Mouse (Mus musculus) stomach, postnatal 0 days (tissue): ENCODE measurements around the gene Ppbp. TPM values are rescaled to one million over a fixed set of nuclear protein-coding genes. Genes with fewer than 3 reads are reported as not detected.
"Not testable (repeated sequence)": the region's sequence is repeated elsewhere in the genome, so short reads cannot be mapped to it uniquely, and the experiment has no call there.

Experiments
- ATAC-seq: fragments of 200-750 bp; cut with Nextera tagmentation; 2 replicates; pipeline ENCODE4 v1.8.0; 2017; ENCODE audit not compliant: low FRiP score, low TSS enrichment
- DNase-seq: peaks from one replicate; pipeline ENCODE4 v3.0.0-alpha.2; 2016; ENCODE audit warnings: low spot score
- H3K27ac ChIP-seq: fragments of 300-500 bp; sonication (generic); replicated peaks from 2 replicates; pipeline ENCODE4 v1.5.1; 2014; ENCODE audit warnings: mild to moderate bottlenecking, control low read depth
- H3K27me3 ChIP-seq: fragments of 300-500 bp; sonication (generic); 2 replicates; pipeline ENCODE4 v1.6.1; 2014; ENCODE audit warnings: low read length; ENCODE audit not compliant: control insufficient read depth, insufficient read depth
- H3K36me3 ChIP-seq: fragments of 300-500 bp; sonication (generic); 2 replicates; pipeline ENCODE4 v1.6.1; 2014; ENCODE audit warnings: low read length, mixed read lengths; ENCODE audit not compliant: control insufficient read depth, insufficient read depth
- H3K4me1 ChIP-seq: fragments of 300-500 bp; sonication (generic); replicated peaks from 2 replicates; pipeline ENCODE4 v1.6.1; 2014; ENCODE audit warnings: antibody characterized with exemption; ENCODE audit not compliant: control insufficient read depth, insufficient read depth
- H3K4me2 ChIP-seq: fragments of 300-500 bp; sonication (generic); replicated peaks from 2 replicates; pipeline ENCODE4 v1.6.1; 2014; ENCODE audit warnings: low read depth, mild to moderate bottlenecking, control low read depth, moderate library complexity
- H3K4me3 ChIP-seq: fragments of 300-500 bp; sonication (generic); 2 replicates; pipeline ENCODE4 v1.5.1; 2014; ENCODE audit warnings: low read depth, low read length, control low read depth
- H3K9ac ChIP-seq: fragments of 300-500 bp; sonication (generic); 2 replicates; pipeline ENCODE4 v1.6.1; 2014; ENCODE audit warnings: mild to moderate bottlenecking, low read length, control low read depth, mixed read lengths
- H3K9me3 ChIP-seq: fragments of 300-500 bp; sonication (generic); 2 replicates; pipeline ENCODE4 v1.6.1; 2016; ENCODE audit warnings: low read length; ENCODE audit not compliant: control insufficient read depth
- CTCF ChIP-seq: IDR thresholded peaks from 2 replicates; pipeline ENCODE4 v1.5.1; 2016; ENCODE audit warnings: antibody characterized with exemption, low read depth, mild to moderate bottlenecking, moderate library complexity
- EP300 ChIP-seq: optimal IDR thresholded peaks from 2 replicates; pipeline ENCODE3; 2016; ENCODE audit warnings: antibody characterized with exemption
- WGBS: fragments of 180-500 bp; shearing (Covaris S2); extraction: QIAGEN DNeasy Blood & Tissue Kit; methylation state at CpG from one replicate; pipeline ENCODE4 v1.1.7; 2014; 5-methylcytosine and 5-hydroxymethylcytosine counted together
- polyA plus RNA-seq: library from polyadenylated mRNA; unstranded; fragments of >200 nt; fragmentation: Nextera tagmentation; extraction: Ambion mirVana; gene quantifications from 2 replicates; pipeline ENCODE4 v1.2.1, GENCODE M21; 2015

Ppbp gene
- polyA plus RNA-seq, 1 experiment from 2014 or later: 4.4 TPM

DNA sequence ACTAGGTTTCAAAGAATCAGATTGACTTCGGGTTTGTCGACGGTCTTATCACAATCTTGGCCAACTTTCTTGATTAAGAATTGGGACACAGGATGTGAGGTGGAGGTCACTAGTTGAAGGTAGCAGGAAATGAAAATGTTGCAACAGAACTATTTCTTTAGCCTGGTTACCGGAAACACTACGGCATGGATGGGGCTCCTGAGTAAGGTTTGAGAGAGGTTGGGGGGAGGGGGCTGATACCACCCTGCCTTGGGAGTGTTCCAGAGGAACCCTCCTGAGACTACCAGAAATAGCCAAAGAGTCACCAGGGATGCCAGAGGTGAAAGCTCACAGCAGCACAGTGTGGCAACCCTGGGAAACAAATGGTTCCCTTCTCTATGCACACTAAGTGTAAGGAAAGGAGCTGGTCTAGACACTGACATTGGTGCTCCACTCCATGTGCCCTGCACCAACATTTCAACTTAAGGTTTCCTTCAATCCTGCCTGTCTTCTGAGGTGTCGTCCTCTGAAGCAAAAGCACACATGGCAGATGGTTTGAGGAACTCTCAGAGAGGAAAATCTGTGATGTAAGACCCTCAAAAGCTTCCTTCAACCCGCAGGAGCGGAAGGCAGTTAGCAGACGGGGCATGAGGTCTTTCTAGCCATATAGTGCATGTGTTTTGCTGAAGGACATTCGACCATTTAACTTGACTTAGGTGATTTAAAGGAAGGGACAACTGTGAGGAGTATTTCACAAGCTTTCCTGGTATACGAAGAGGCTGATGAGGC lies 21.2 kb downstream of the Ppbp start:
- H3K4me3 ChIP-seq: no peak overlapping the region
- ATAC-seq (no peak), DNase-seq (no peak)
- no peaks in the 10 kb centered on the region for H3K4me1 ChIP-seq
- H3K27ac ChIP-seq: no peak overlapping the region
- TF ChIP-seq EP300 (no peak), CTCF (no peak)
- WGBS: 70% methylated on average over 11 of the region's 11 CpGs
- no peaks in the 10 kb centered on the region for H3K27me3 ChIP-seq
- H3K36me3 ChIP-seq: no peaks in the 10 kb centered on the region
- no peaks in the 10 kb centered on the region for H3K9me3 ChIP-seq
- H3K9ac ChIP-seq: no peak overlapping the region
- no peak overlapping the region for H3K4me2 ChIP-seq

DNA sequence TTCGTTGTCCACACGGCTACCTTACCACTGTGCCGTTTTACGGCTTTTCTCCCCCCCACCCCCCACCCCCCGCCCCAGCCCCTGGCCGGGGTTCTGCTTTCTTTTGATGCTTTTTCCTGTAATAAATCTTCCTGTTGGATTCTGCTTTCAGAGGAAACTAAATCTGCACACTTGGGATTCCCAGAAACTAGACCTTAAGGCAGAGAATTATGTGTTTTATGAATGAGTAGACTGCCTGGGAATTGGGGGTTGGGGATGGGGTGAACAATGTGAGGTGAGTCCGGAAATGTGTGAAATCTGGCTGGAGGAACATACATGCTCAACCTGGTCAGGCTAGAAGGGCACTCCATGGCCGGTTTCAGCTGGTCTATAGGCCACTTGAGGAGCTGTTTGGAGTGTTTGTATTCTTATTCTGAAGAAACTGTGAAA lies 21.8 kb downstream of the Ppbp start:
- Histone ChIP-seq H3K4me1 (no peaks in the 10 kb centered on the region), H3K4me3 (no peak overlapping the region), H3K27me3 (no peaks in the 10 kb centered on the region), H3K27ac (no peak overlapping the region), H3K9ac (no peak overlapping the region), H3K4me2 (no peak overlapping the region), H3K9me3 (no peaks in the 10 kb centered on the region), H3K36me3 (no peaks in the 10 kb centered on the region)
- 51% methylated on average over 8 of the region's 8 CpGs for WGBS
- TF ChIP-seq EP300 (no peak), CTCF (no peak)
- DNase-seq (no peak), ATAC-seq (no peak)

DNA sequence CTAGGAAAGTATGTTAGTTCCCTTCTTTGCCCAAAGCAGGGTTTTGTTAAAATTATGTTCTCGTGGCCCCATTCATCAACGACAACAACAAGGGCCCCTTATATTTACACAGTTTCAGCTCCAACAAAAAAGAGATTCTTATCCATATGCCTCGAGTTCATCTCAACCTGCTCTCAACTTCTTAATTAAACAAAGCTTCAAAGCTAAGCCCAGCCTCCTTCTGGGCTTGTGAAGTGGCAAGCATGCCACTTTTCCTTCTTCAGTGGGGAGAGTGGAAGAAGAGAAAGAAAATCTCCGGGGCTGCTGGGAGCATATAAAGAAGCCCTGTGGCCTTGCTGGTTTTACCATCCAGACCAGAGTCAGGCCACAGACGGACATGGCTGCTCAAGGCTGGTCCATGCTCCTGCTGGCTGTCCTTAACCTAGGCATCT lies 25.9 kb downstream of the Ppbp start, which contains the start of gene Cxcl15:
Cxcl15 (plus strand) TSS at position 340 of the 431 bp plus-strand sequence.
- H3K4me1 ChIP-seq: no peaks in the 10 kb centered on the region
- DNase-seq (peak; percentile 18), ATAC-seq (no peak)
- H3K27ac ChIP-seq: no peak within 1 kb of the TSS
- no peak within 1 kb of the TSS for H3K9ac ChIP-seq
- TF ChIP-seq EP300 (no peak), CTCF (no peak)
- 35% methylated on average over 5 of the region's 5 CpGs for WGBS
- no peaks in the 10 kb centered on the region for H3K27me3 ChIP-seq
- no peaks in the 10 kb centered on the region for H3K36me3 ChIP-seq
- no peak within 1 kb of the TSS for H3K4me3 ChIP-seq
- no peak within 1 kb of the TSS for H3K4me2 ChIP-seq
- no peaks in the 10 kb centered on the region for H3K9me3 ChIP-seq

DNA sequence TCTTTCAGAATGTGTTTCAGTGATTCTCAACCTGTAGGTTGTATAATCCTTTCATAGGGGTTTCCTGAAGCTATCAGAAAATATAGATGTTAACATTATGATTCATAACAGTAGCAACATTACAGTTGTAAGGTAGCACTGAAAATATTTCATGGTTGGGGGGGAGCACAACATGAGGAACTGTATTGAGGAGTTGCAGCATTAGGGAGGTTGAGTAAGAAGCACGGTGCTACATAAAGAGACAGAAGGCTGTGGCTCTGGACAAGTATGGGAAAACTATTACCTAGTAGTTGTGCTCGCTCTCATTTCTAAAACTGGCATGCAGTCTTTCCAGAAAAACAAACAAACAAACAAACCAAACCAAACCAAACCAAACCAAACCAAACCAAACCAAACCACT lies 27.1 kb downstream of the Ppbp start:
- not testable (repeated sequence) for H3K9me3 ChIP-seq, H3K36me3 ChIP-seq, H3K27ac ChIP-seq, H3K4me3 ChIP-seq, ATAC-seq, H3K4me2 ChIP-seq, H3K27me3 ChIP-seq, H3K4me1 ChIP-seq, DNase-seq, H3K9ac ChIP-seq
- 86% methylated on average over 2 of the region's 2 CpGs for WGBS

DNA sequence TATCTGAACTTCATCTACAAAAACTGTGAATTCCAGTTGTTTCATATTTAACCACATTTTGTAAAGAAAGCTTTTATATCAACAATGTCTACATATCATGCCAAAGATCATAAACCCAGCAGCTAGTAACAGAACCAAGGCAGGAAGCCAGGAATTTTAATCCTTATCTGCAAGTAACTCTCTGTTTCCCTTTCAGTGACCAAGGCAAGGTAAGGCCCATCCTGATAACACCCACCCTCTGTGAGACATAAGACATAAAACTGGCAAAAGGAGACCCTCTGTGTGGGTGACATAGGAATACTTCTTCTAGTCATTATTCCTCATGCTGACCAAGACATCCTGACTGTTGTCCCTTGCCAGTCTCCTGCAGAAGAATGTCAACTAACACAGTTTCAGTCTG lies 36.3 kb downstream of the Ppbp start:
- Histone ChIP-seq H3K9ac (no peak overlapping the region), H3K4me1 (no peaks in the 10 kb centered on the region), H3K36me3 (no peaks in the 10 kb centered on the region), H3K27ac (no peak overlapping the region), H3K9me3 (no peaks in the 10 kb centered on the region), H3K4me3 (no peak overlapping the region), H3K27me3 (no peaks in the 10 kb centered on the region), H3K4me2 (no peak overlapping the region)
- TF ChIP-seq EP300 (no peak), CTCF (no peak)
- DNase-seq (no peak), ATAC-seq (no peak)

DNA sequence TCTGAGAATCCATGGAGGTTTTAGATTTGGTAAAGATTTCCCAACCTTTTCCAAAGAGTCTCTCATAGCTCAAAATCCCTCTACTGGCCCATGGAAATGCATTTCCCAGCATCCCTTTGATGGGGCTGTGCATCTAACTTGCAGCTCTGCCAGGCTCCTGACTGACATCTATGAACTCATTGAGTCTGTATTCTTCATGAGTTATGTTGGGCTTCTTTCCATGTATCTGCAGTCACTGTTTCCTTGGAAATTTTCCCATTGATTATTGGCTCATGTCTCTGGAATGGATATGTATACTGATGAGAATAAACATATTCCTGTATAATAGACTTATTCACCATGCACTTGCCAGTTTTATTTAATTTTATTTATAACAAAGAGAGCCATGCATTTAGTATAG lies 37.7 kb downstream of the Ppbp start:
- ATAC-seq (no peak), DNase-seq (no peak)
- Histone ChIP-seq H3K9ac (no peak overlapping the region), H3K4me2 (no peak overlapping the region), H3K27me3 (no peaks in the 10 kb centered on the region), H3K27ac (no peak overlapping the region), H3K4me1 (no peaks in the 10 kb centered on the region), H3K9me3 (no peaks in the 10 kb centered on the region), H3K4me3 (no peak overlapping the region), H3K36me3 (no peaks in the 10 kb centered on the region)
- TF ChIP-seq CTCF (peak; percentile 10; the same call in 1 of the 2 replicates), EP300 (no peak)
